Mouse (Mus musculus) forebrain, embryonic 12.5 days (tissue): ENCODE measurements at regions not wholly inside any gene's neighbourhood (a gene's known extent, or its start where the extent isn't known, plus 50 kb on each side); places are given as distances from the start of the nearest gene placed in this dataset.
"Not testable (repeated sequence)": the region's sequence is repeated elsewhere in the genome, so short reads cannot be mapped to it uniquely, and the experiment has no call there.

Experiments used
- ATAC-seq: fragments of 200-750 bp; cut with Nextera tagmentation; 2 replicates; pipeline ENCODE4 v1.8.0; 2017; ENCODE audit warnings: moderate TSS enrichment; ENCODE audit not compliant: low FRiP score
- H3K27ac ChIP-seq: fragments of 300-500 bp; sonication (generic); 2 replicates; pipeline ENCODE4 v1.5.1; 2016; ENCODE audit warnings: mild to moderate bottlenecking
- H3K27me3 ChIP-seq: fragments of 300-500 bp; sonication (generic); 2 replicates; pipeline ENCODE4 v1.6.1; 2016; ENCODE audit warnings: mild to moderate bottlenecking
- H3K36me3 ChIP-seq: fragments of 300-500 bp; sonication (generic); replicated peaks from 2 replicates; pipeline ENCODE4 v1.6.1; 2016; ENCODE audit warnings: mild to moderate bottlenecking
- H3K4me1 ChIP-seq: fragments of 300-500 bp; sonication (generic); 2 replicates; pipeline ENCODE4 v1.6.1; 2016
- H3K4me2 ChIP-seq: fragments of 300-500 bp; sonication (generic); 2 replicates; pipeline ENCODE4 v1.6.1; 2016; ENCODE audit warnings: mild to moderate bottlenecking, moderate library complexity
- H3K4me3 ChIP-seq: fragments of 300-500 bp; sonication (generic); replicated peaks from 2 replicates; pipeline ENCODE4 v1.5.1; 2016; ENCODE audit warnings: mild to moderate bottlenecking
- H3K9ac ChIP-seq: fragments of 300-500 bp; sonication (generic); 2 replicates; pipeline ENCODE4 v1.6.1; 2016; ENCODE audit warnings: mild to moderate bottlenecking
- H3K9me3 ChIP-seq: fragments of 300-500 bp; sonication (generic); 2 replicates; pipeline ENCODE4 v1.6.1; 2016
- WGBS: fragments of 180-500 bp; shearing (Covaris S2); methylation state at CpG from one replicate; pipeline ENCODE4 v1.1.7; 2016; 5-methylcytosine and 5-hydroxymethylcytosine counted together

GRCm38 (mm10) chr2:107869304-107869958 is 579.0 kb downstream of the Kcna4 start:
- Histone ChIP-seq H3K36me3 (no peaks in the 10 kb centered on the region), H3K4me1 (no peaks in the 10 kb centered on the region), H3K9me3 (no peaks in the 10 kb centered on the region), H3K27ac (no peak overlapping the region), H3K27me3 (no peaks in the 10 kb centered on the region), H3K9ac (no peak overlapping the region), H3K4me2 (no peak overlapping the region), H3K4me3 (no peak overlapping the region)
- ATAC-seq: 0 out of 2 replicates have a peak, but pooled peaks have one; percentile 75
- WGBS: 57% methylated on average over 3 of the region's 3 CpGs

DNA sequence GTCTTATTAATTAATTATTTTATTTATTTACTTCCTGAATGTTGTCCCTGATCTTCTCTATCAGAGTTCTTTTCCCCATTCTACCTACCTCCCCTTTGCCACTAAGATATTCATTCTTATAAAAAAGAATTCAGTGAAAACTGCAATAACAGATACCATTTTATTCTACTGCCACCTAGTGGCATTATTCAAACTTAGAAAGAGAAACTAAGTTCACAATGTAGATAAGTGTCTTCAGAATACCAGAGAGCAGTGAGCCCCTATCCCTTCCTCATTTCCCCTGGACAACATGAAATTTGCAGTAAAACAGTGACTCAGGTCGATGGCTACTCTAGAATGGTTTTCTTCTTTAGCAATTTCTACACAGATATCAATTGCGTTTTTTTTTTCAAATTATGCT is 589.2 kb downstream of the Kcna4 start:
- Histone ChIP-seq H3K9ac (no peak overlapping the region), H3K27ac (no peak overlapping the region), H3K4me1 (no peaks in the 10 kb centered on the region), H3K27me3 (no peaks in the 10 kb centered on the region), H3K9me3 (no peaks in the 10 kb centered on the region), H3K4me2 (no peak overlapping the region), H3K4me3 (no peak overlapping the region), H3K36me3 (no peaks in the 10 kb centered on the region)
- 0 out of 2 replicates have a peak, but pooled peaks have one; percentile 20 for ATAC-seq
- WGBS: 43% methylated on average over 2 of the region's 2 CpGs

- 86% methylated on average over 3 of the region's 3 CpGs for WGBS
- Histone ChIP-seq H3K27me3 (no peaks in the 10 kb centered on the region), H3K36me3 (no peaks in the 10 kb centered on the region), H3K4me2 (no peak overlapping the region), H3K4me1 (no peaks in the 10 kb centered on the region), H3K4me3 (no peak overlapping the region), H3K9ac (no peak overlapping the region), H3K27ac (no peak overlapping the region), H3K9me3 (no peaks in the 10 kb centered on the region)
- ATAC-seq: peak; percentile 33; the same call in 1 of the 2 replicates
Observed at GRCm38 (mm10) chr2:107886063-107886762, 595.8 kb downstream of the Kcna4 start.

DNA sequence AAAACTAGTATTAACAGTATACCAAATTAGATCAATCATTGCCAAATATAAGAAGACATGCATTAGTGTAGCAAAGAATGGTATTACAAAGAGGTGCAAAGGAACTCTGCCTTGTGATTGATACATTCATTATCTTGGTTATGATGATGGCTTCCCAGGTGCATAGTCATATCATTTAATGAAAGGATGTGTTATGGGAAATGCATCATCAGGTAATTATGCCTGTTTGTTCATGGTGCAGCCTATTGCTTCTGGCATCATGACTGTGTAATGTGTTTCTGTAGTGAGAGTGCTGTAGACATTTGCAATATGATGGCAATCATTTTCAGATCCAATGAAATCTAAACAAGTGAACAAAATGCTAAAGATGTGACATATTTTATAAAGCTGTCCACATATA is 597.8 kb downstream of the Kcna4 start:
- no peaks in the 10 kb centered on the region for H3K9me3 ChIP-seq
- H3K27ac ChIP-seq: no peak overlapping the region
- no peaks in the 10 kb centered on the region for H3K4me1 ChIP-seq
- no peaks in the 10 kb centered on the region for H3K36me3 ChIP-seq
- no peak overlapping the region for H3K4me3 ChIP-seq
- H3K27me3 ChIP-seq: no peaks in the 10 kb centered on the region
- no peak overlapping the region for H3K9ac ChIP-seq
- H3K4me2 ChIP-seq: no peak overlapping the region
- no peak for ATAC-seq

GRCm38 (mm10) chr2:107925116-107925515 is 634.7 kb downstream of the Kcna4 start:
- Histone ChIP-seq H3K27me3 (no peaks in the 10 kb centered on the region), H3K9me3 (no peaks in the 10 kb centered on the region), H3K9ac (no peak overlapping the region), H3K4me1 (no peaks in the 10 kb centered on the region), H3K27ac (no peak overlapping the region), H3K4me2 (no peak overlapping the region), H3K36me3 (no peaks in the 10 kb centered on the region), H3K4me3 (no peak overlapping the region)
- 67% methylated on average over 2 of the region's 2 CpGs for WGBS
- ATAC-seq: no peak

- Histone ChIP-seq H3K27ac (no peak overlapping the region), H3K36me3 (no peaks in the 10 kb centered on the region), H3K27me3 (no peaks in the 10 kb centered on the region), H3K9me3 (no peaks in the 10 kb centered on the region), H3K4me3 (no peak overlapping the region), H3K4me1 (no peaks in the 10 kb centered on the region), H3K4me2 (no peak overlapping the region), H3K9ac (no peak overlapping the region)
- 95% methylated on average over 1 of the region's 1 CpGs for WGBS
- no peak for ATAC-seq
Observed at GRCm38 (mm10) chr2:107926606-107927005, 636.2 kb downstream of the Kcna4 start.

DNA sequence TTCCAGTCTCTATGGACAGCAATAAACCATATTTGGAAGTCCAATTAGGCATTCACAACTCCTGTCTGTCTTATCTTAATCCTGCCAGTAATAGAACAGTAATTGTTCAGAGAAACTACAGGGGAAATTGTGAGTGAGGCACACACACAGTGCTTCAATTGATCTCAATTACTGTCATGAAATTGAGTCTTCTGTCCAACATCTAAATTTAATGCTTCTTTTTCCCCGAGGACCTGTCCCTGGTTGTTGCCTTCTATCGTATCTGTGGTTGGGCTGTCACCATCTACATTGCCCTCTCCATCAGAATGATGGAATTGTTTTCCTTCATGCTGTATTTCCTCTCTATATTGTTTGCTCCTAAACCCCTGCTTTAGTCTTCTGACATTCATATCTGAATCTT is 644.9 kb downstream of the Kcna4 start:
- H3K4me3 ChIP-seq: no peak overlapping the region
- no peak overlapping the region for H3K9ac ChIP-seq
- no peaks in the 10 kb centered on the region for H3K36me3 ChIP-seq
- no peak overlapping the region for H3K27ac ChIP-seq
- 26% methylated on average over 2 of the region's 2 CpGs for WGBS
- no peak overlapping the region for H3K4me2 ChIP-seq
- no peaks in the 10 kb centered on the region for H3K9me3 ChIP-seq
- ATAC-seq: peak; percentile 60
- no peaks in the 10 kb centered on the region for H3K27me3 ChIP-seq
- H3K4me1 ChIP-seq: peaks cover 7% of the 10 kb centered on the region

- Histone ChIP-seq H3K9ac (no peak overlapping the region), H3K4me1 (peaks cover 7% of the 10 kb centered on the region), H3K4me3 (no peak overlapping the region), H3K27me3 (no peaks in the 10 kb centered on the region), H3K4me2 (no peak overlapping the region), H3K36me3 (no peaks in the 10 kb centered on the region), H3K9me3 (no peaks in the 10 kb centered on the region), H3K27ac (no peak overlapping the region)
- peak; percentile 75; the same call in 1 of the 2 replicates for ATAC-seq
- 40% methylated on average over 2 of the region's 2 CpGs for WGBS
Observed at GRCm38 (mm10) chr2:107935775-107936174, 645.3 kb downstream of the Kcna4 start.

- Histone ChIP-seq H3K36me3 (no peaks in the 10 kb centered on the region), H3K9me3 (no peaks in the 10 kb centered on the region), H3K27me3 (no peaks in the 10 kb centered on the region), H3K9ac (no peak overlapping the region), H3K4me1 (peaks cover 5% of the 10 kb centered on the region; the same call in 1 of the 2 replicates), H3K27ac (no peak overlapping the region), H3K4me3 (no peak overlapping the region), H3K4me2 (no peak overlapping the region)
- ATAC-seq: no peak
Observed at GRCm38 (mm10) chr2:107941374-107941773, 650.9 kb downstream of the Kcna4 start.

GRCm38 (mm10) chr2:107945837-107946451 is 655.5 kb downstream of the Kcna4 start:
- Histone ChIP-seq H3K4me1 (peaks cover 5% of the 10 kb centered on the region; the same call in 1 of the 2 replicates), H3K9me3 (no peaks in the 10 kb centered on the region), H3K4me2 (no peak overlapping the region), H3K27ac (no peak overlapping the region), H3K9ac (no peak overlapping the region), H3K4me3 (no peak overlapping the region), H3K36me3 (no peaks in the 10 kb centered on the region), H3K27me3 (no peaks in the 10 kb centered on the region)
- WGBS: 3% methylated on average over 3 of the region's 3 CpGs
- peak; percentile 71 for ATAC-seq

- 89% methylated on average over 9 of the region's 9 CpGs for WGBS
- H3K9me3 ChIP-seq, H3K36me3 ChIP-seq, H3K27ac ChIP-seq, ATAC-seq, H3K27me3 ChIP-seq, H3K4me1 ChIP-seq, H3K9ac ChIP-seq, H3K4me3 ChIP-seq, H3K4me2 ChIP-seq: not testable (repeated sequence)
Observed at GRCm38 (mm10) chr2:107955608-107956127, 665.2 kb downstream of the Kcna4 start.

GRCm38 (mm10) chr2:107963921-107964320 is 673.5 kb downstream of the Kcna4 start:
- H3K4me3 ChIP-seq, H3K36me3 ChIP-seq, H3K27me3 ChIP-seq, H3K4me2 ChIP-seq, ATAC-seq, H3K9ac ChIP-seq, H3K9me3 ChIP-seq, H3K27ac ChIP-seq: not testable (repeated sequence)
- peaks cover 11% of the 10 kb centered on the region for H3K4me1 ChIP-seq
- WGBS: 91% methylated on average over 8 of the region's 8 CpGs
